Mouse (Mus musculus) leukemia stem cell, adult 10-12 weeks (primary cell): ENCODE measurements around the gene Thg1l. TPM values are rescaled to one million over a fixed set of nuclear protein-coding genes. Genes with fewer than 3 reads are reported as not detected.

Experiments
- polyA plus RNA-seq: library from polyadenylated mRNA; stranded (reverse); fragments of >175 nt; gene quantifications from 2 replicates; pipeline ENCODE4 v1.2.3, GENCODE M21; 2012; ENCODE audit warnings: low replicate concordance

Gene Thg1l
- 1.6 and 6.9 TPM in 2 replicates for polyA plus RNA-seq

DNA sequence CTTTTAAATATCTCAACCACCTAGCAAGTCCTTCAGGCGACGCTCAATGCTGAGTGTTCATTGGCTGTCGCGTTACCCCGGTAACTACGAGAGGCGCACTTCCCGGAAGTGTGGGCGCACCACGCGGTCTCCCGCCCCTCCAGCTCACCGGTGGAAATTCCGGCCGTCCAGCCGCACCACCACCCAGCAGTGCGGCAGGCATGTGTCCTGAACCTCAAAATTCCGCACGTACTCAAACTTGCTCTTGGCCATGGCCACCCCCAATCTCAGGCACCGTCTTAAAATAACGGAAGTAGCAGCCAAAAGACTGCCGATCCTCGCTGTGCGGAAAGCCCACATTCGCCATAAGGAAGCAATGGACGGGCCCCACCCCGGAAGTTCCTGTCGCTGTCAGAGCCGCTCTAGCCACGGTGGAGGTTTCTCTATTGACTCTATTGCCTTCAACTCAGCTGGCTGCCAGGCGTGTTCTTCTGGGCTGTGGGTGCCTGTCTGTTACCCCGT, at the start of gene Thg1l:
TSS of gene Thg1l (minus strand) at position 368 of the 501 bp plus-strand sequence.

DNA sequence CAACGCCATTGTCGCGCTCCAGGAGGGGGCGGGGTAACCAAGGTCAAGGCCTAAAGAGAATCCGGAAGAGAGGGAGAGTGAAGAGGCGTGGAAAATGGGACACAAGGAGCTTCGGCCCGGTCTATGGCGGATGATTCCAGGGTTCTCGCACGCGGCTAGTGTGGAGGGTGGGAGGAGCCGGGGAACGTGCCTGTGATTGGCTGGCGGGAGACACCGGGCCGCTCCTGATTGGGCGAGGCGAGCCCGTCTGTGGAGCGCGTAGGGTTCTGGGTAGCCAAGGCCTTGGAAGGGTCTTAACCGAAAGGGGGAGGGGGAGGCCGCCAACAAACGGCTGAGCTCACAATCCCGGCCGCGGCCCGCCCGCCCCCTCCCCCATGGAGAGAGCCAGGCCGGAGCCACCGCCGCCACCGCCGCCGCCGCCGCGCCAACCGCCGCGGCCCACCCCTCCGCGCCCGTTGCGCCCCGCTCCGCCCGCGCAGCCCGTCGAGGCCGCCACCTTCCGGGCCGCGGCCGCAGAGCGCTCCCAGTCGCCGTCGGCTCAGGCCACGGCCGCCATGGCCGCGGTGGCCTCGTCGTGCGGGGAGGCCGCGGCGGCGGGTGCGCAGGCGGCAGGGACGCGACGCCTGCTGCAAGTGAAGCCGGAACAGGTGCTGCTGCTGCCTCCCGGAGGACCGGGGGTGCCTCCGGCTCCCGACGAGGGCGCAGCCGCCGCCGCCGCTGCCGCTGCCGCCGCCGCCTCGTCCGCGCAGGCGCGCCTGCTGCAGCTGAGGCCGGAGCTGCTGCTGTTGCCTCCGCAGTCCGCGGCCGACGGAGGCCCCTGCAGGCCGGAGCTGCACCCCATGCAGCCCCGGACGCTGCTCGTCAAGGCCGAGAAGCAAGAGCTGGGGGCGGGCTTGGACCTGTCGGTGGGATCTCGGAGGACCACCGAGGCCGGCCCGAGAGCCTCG, 24.9 kb upstream of the Thg1l start, which contains the start of gene Sox30:
TSS of gene Sox30 (plus strand) at position 365 of the 947 bp plus-strand sequence.

GRCm38 (mm10) chr11:45944643-45945156, 10.6 kb downstream of the Thg1l start, which contains the start of gene Lsm11:
TSS of gene Lsm11 (minus strand) at chr11:45944935.

Other genes starting within 250 kb of the Thg1l start
- 35.2 and 51.4 TPM in 2 replicates for gene Clint1, start 103.4 kb downstream of the Thg1l start, polyA plus RNA-seq
- gene Lsm11, start 10.6 kb downstream of the Thg1l start, polyA plus RNA-seq = 69.5 and 121 TPM in 2 replicates
- not detected in 2 replicates for gene Sox30, start 24.8 kb upstream of the Thg1l start, polyA plus RNA-seq
- 0.33 TPM in 1 of 2 replicates, not detected in the other for gene Gm12166, start 96.8 kb upstream of the Thg1l start, polyA plus RNA-seq
- 30.1 and 81.4 TPM in 2 replicates for gene Adam19, start 100.5 kb upstream of the Thg1l start, polyA plus RNA-seq
- gene Nipal4, start 211.0 kb upstream of the Thg1l start, polyA plus RNA-seq = not detected in 2 replicates